Mouse (Mus musculus): Measurements from ENCODE around the gene Cpa4. TPM values are rescaled to one million over a fixed set of nuclear protein-coding genes. Genes with fewer than 3 reads are reported as not detected.

Cpa4 gene
- polyA plus RNA-seq, 2 experiments: 0.05 to 0.07 TPM

DNA sequence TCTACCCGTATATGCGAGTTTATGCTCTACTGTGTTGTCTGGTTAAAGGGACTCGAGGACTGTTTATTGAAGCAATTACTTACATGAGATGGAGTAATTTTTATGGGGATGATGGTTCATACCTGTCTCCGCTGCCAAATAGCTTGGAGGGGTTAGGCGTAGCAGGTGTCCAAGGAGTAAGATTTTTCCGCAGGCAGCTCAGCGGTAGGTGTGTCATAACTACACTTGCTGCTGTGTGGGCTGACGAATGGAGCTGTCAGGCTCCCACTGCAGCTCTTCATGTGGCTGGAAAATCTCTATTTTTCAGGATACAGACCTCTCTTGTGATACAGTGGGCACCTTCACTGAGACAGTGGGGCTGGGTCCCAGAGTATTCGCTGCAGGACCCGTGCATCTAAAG is 1.2 kb downstream of the Cpa4 start:
- Histone ChIP-seq H3K9me3 (ENCODE audit: control insufficient read depth, low read length) (no peaks in the 10 kb centered on the region), H3K36me3 (replicated peaks; ENCODE audit: control insufficient read depth, insufficient read depth, low read depth) (no peaks in the 10 kb centered on the region), H3K27me3 (ENCODE audit: control insufficient read depth, insufficient read depth, low read length) (no peaks in the 10 kb centered on the region), H3K9ac (replicated peaks) (no peak overlapping the region), H3K4me1 (replicated peaks; ENCODE audit: control insufficient read depth in 2 of 2, insufficient read depth in 2 of 2, low read length in 1 of 2) (no peaks in the 10 kb centered on the region), H3K4me3 (ENCODE audit: insufficient read depth in 1 of 2, low read depth in 2 of 2, low read length in 2 of 2) (no peak overlapping the region), H3K4me2 (ENCODE audit: low read depth) (no peak overlapping the region), H3K27ac (no peak overlapping the region)
- ATAC-seq (ENCODE audit: insufficient read depth) (no peak), DNase-seq (ENCODE audit: low read depth in 3 of 3, low spot score in 3 of 3) (no peak)
- WGBS (ENCODE audit: insufficient replicate concordance): 73% methylated on average over 10 of the region's 10 CpGs
- no peak for TF ChIP-seq EP300 (IDR thresholded peaks at IDR 0.05; ENCODE audit: low read depth)
- TF ChIP-seq CTCF (IDR thresholded peaks at IDR 0.05; ENCODE audit: low read depth): no peak

DNA sequence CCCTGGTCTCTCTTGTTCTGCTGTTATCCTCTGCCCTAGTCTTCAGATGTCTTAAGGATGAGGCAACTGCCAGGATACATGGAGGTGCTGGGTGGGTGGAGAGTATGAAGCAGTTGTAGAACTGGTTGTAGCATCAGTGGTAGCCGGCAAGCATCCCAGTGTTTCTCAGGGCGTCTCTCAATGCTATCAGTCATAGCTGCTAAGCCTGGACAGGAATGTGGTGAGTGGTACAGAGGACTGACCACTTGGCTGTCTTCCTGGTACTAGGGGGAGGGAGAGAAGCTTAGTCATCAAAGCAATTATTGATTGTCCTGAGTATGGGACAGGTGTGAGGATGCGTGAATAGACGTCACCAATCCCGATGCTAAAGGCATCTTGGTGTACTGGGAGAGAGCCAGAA is 1.8 kb downstream of the Cpa4 start:
- 72% methylated on average over 5 of the region's 5 CpGs for WGBS (ENCODE audit: insufficient replicate concordance)
- ATAC-seq (ENCODE audit: insufficient read depth): no peak
- H3K4me1 ChIP-seq (replicated peaks; ENCODE audit: control insufficient read depth in 2 of 2, insufficient read depth in 2 of 2, low read length in 1 of 2): no peaks in the 10 kb centered on the region
- H3K9ac ChIP-seq (replicated peaks): no peak overlapping the region
- no peaks in the 10 kb centered on the region for H3K27me3 ChIP-seq (ENCODE audit: control insufficient read depth, insufficient read depth, low read length)
- no peak overlapping the region for H3K27ac ChIP-seq
- H3K4me2 ChIP-seq (ENCODE audit: low read depth): no peak overlapping the region
- H3K36me3 ChIP-seq (replicated peaks; ENCODE audit: control insufficient read depth, insufficient read depth, low read depth): no peaks in the 10 kb centered on the region
- no peak overlapping the region for H3K4me3 ChIP-seq (ENCODE audit: insufficient read depth in 1 of 2, low read depth in 2 of 2, low read length in 2 of 2)
- DNase-seq (ENCODE audit: low read depth in 3 of 3, low spot score in 3 of 3): no peak
- no peaks in the 10 kb centered on the region for H3K9me3 ChIP-seq (ENCODE audit: control insufficient read depth, low read length)
- no peak for TF ChIP-seq EP300 (IDR thresholded peaks at IDR 0.05; ENCODE audit: low read depth)
- TF ChIP-seq CTCF (IDR thresholded peaks at IDR 0.05; ENCODE audit: low read depth): no peak

DNA sequence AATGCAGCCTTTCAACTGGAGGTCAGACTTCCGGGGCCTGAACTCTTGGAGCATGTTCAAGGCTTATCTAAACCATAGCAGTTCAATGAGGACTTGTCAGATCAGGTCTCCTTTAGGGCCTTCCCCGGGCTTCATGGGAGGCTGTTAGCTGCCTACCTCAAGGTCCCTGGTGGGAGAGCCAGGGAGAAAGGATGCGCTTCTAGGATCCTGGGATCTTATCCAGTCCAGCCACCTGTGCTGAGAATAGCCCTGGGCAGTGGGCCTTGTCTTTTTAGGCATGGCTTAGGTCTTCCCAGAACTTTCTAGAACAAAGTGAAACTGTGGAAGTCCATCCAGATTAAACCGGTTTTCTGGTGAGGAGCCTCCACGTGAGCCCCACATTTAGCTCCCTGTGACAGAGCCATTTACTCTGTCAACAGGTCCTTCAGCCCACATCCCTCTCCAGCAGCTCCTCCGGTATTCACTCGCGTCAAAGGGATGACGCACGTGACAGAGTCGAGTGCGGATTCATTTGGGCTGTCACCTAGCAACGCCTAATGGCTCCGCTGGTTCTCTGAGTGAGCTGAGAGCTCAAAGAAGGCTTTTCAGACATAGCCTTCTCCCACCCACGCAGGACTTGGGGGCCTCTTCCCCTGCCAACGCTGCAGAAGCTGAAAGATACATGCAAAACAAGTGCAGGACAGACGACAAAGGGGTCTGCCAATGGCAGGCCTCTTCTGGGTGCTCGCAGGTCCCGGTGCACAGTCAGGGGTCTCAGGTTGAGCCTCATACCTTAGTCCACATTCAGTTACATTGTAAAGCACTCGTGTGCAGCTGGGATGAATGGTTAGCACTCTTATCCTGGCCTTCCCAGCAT is 4.5 kb downstream of the Cpa4 start:
- no peak for TF ChIP-seq CTCF (IDR thresholded peaks at IDR 0.05; ENCODE audit: low read depth)
- TF ChIP-seq EP300 (IDR thresholded peaks at IDR 0.05; ENCODE audit: low read depth): no peak
- Histone ChIP-seq H3K9me3 (ENCODE audit: control insufficient read depth, low read length) (no peaks in the 10 kb centered on the region), H3K4me3 (ENCODE audit: insufficient read depth in 1 of 2, low read depth in 2 of 2, low read length in 2 of 2) (no peak overlapping the region), H3K4me2 (ENCODE audit: low read depth) (no peak overlapping the region), H3K9ac (replicated peaks) (no peak overlapping the region), H3K27me3 (ENCODE audit: control insufficient read depth, insufficient read depth, low read length) (no peaks in the 10 kb centered on the region), H3K4me1 (replicated peaks; ENCODE audit: control insufficient read depth in 2 of 2, insufficient read depth in 2 of 2, low read length in 1 of 2) (no peaks in the 10 kb centered on the region), H3K27ac (no peak overlapping the region), H3K36me3 (replicated peaks; ENCODE audit: control insufficient read depth, insufficient read depth, low read depth) (no peaks in the 10 kb centered on the region)
- 65% methylated on average over 20 of the region's 20 CpGs for WGBS (ENCODE audit: insufficient replicate concordance)
- DNase-seq (ENCODE audit: low read depth in 3 of 3, low spot score in 3 of 3): no peak
- no peak for ATAC-seq (ENCODE audit: insufficient read depth)

DNA sequence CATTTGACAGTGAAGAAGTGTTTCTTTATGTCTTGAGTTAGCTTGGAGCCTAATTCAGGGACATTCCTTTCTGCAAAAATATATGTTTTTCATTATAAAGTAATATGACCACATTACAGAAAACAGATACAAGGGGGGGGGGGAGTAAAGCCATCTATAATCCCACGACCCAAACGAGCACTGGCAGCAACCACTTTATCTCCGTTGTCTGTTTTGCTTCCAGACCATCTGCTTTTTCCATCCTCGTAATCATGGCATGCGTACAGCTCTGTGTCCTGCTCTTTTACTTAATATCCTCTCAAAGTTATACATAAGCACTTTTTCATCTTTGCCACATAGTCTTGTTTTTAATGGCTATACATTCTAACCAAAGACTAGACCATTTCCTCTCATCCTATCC is 5.2 kb downstream of the Cpa4 start:
- no peaks in the 10 kb centered on the region for H3K27me3 ChIP-seq (ENCODE audit: control insufficient read depth, insufficient read depth, low read length)
- no peak overlapping the region for H3K4me3 ChIP-seq (ENCODE audit: insufficient read depth in 1 of 2, low read depth in 2 of 2, low read length in 2 of 2)
- no peak overlapping the region for H3K9ac ChIP-seq (replicated peaks)
- WGBS (ENCODE audit: insufficient replicate concordance): 64% methylated on average over 5 of the region's 5 CpGs
- no peaks in the 10 kb centered on the region for H3K9me3 ChIP-seq (ENCODE audit: control insufficient read depth, low read length)
- DNase-seq (ENCODE audit: low read depth in 3 of 3, low spot score in 3 of 3) (no peak), ATAC-seq (ENCODE audit: insufficient read depth) (no peak)
- H3K4me2 ChIP-seq (ENCODE audit: low read depth): no peak overlapping the region
- no peaks in the 10 kb centered on the region for H3K4me1 ChIP-seq (replicated peaks; ENCODE audit: control insufficient read depth in 2 of 2, insufficient read depth in 2 of 2, low read length in 1 of 2)
- H3K36me3 ChIP-seq (replicated peaks; ENCODE audit: control insufficient read depth, insufficient read depth, low read depth): no peaks in the 10 kb centered on the region
- no peak overlapping the region for H3K27ac ChIP-seq
- TF ChIP-seq EP300 (IDR thresholded peaks at IDR 0.05; ENCODE audit: low read depth) (no peak), CTCF (IDR thresholded peaks at IDR 0.05; ENCODE audit: low read depth) (no peak)

DNA sequence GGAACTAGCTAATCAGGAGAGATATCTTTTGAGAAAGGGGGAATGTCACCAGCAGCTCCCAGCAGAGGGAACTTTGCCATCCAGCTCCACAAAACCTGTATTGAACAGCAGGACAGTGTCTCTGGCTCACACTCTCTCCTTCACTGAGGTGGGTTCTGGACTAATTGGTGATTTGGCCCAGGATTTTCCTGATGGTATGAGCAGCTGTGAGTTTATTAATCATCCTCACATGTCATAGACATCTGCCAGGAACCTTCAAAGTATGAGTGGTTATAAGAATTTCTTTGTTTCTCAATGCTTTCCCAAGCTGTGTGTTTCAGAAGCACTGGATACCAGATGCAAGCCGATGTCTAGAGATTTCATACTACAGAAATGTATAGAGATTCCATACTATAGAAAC is 6.8 kb downstream of the Cpa4 start:
- no peak overlapping the region for H3K27ac ChIP-seq
- no peaks in the 10 kb centered on the region for H3K4me1 ChIP-seq (replicated peaks; ENCODE audit: control insufficient read depth in 2 of 2, insufficient read depth in 2 of 2, low read length in 1 of 2)
- H3K4me3 ChIP-seq (ENCODE audit: insufficient read depth in 1 of 2, low read depth in 2 of 2, low read length in 2 of 2): no peak overlapping the region
- no peak overlapping the region for H3K4me2 ChIP-seq (ENCODE audit: low read depth)
- no peak for ATAC-seq (ENCODE audit: insufficient read depth)
- no peaks in the 10 kb centered on the region for H3K27me3 ChIP-seq (ENCODE audit: control insufficient read depth, insufficient read depth, low read length)
- TF ChIP-seq EP300 (IDR thresholded peaks at IDR 0.05; ENCODE audit: low read depth) (no peak), CTCF (IDR thresholded peaks at IDR 0.05; ENCODE audit: low read depth) (no peak)
- no peaks in the 10 kb centered on the region for H3K9me3 ChIP-seq (ENCODE audit: control insufficient read depth, low read length)
- DNase-seq (ENCODE audit: low read depth in 3 of 3, low spot score in 3 of 3): no peak
- 81% methylated on average over 1 of the region's 1 CpGs for WGBS (ENCODE audit: insufficient replicate concordance)
- H3K9ac ChIP-seq (replicated peaks): no peak overlapping the region
- H3K36me3 ChIP-seq (replicated peaks; ENCODE audit: control insufficient read depth, insufficient read depth, low read depth): no peaks in the 10 kb centered on the region
